Mouse (Mus musculus) CH12.LX (cell line): ENCODE results near the gene Grip1. TPM values are rescaled to one million over a fixed set of nuclear protein-coding genes. Genes with fewer than 3 reads are reported as not detected.

Experiments used
- DNase-seq: peaks from one replicate; pipeline ENCODE4 v3.0.0-alpha.2; 2013; ENCODE audit errors: extremely low read depth
- H3K27ac ChIP-seq: 2 replicates; pipeline ENCODE4 v1.5.1; 2012; ENCODE audit warnings: low read depth, mild to moderate bottlenecking, control low read depth, moderate library complexity; ENCODE audit not compliant: insufficient read depth
- H3K27me3 ChIP-seq: replicated peaks from 2 replicates; pipeline ENCODE3; 2012; ENCODE audit warnings: inconsistent platforms
- H3K36me3 ChIP-seq, 2 experiments: replicated peaks in 1 of 2; 2 replicates each; pipeline versions ENCODE3 to v1.6.1; 2012; ENCODE audit warnings: inconsistent platforms in 1 of 2, low read length in 1 of 2, mild to moderate bottlenecking in 1 of 2, mixed read lengths in 1 of 2, moderate library complexity in 1 of 2; ENCODE audit not compliant: control insufficient read depth in 1 of 2, insufficient read depth in 1 of 2
- H3K4me1 ChIP-seq, 2 experiments: 2 replicates each; pipeline ENCODE4 v1.6.1; 2012; ENCODE audit warnings: inconsistent platforms in 1 of 2, moderate library complexity in 1 of 2; ENCODE audit not compliant: insufficient read depth in 2 of 2, control insufficient read depth in 1 of 2
- H3K4me2 ChIP-seq: 2 replicates; pipeline ENCODE4 v1.6.1; 2012; ENCODE audit warnings: low read depth, mild to moderate bottlenecking, control low read depth; ENCODE audit not compliant: poor library complexity, insufficient read depth, severe bottlenecking
- H3K4me3 ChIP-seq, 3 experiments: fragments of 150-350 bp in 1 of 3; sonication (generic) in 1 of 3; replicated peaks in 1 of 3; 2 replicates each; pipeline versions ENCODE3 to v1.5.1; 2011 to 2012; ENCODE audit warnings: low read depth in 2 of 3, low read length in 2 of 3, mild to moderate bottlenecking in 2 of 3, moderate library complexity in 2 of 3, control low read depth in 1 of 3, improper control_type of control experiment in 1 of 3, inconsistent platforms in 1 of 3, mixed read lengths in 1 of 3; ENCODE audit not compliant: poor library complexity in 1 of 3
- H3K79me2 ChIP-seq: replicated peaks from 2 replicates; pipeline ENCODE4 v1.6.1; 2012; ENCODE audit warnings: mild to moderate bottlenecking, moderate library complexity; ENCODE audit not compliant: control insufficient read depth, poor library complexity, insufficient read depth, severe bottlenecking; ENCODE audit errors: extremely low read depth
- H3K9ac ChIP-seq: 2 replicates; pipeline ENCODE4 v1.6.1; 2012; ENCODE audit warnings: low read depth, mild to moderate bottlenecking, control low read depth, moderate library complexity; ENCODE audit not compliant: insufficient read depth
- H3K9me3 ChIP-seq: replicated peaks from 2 replicates; pipeline ENCODE3; 2012; ENCODE audit warnings: low read length, inconsistent platforms, mixed read lengths
- BHLHE40 ChIP-seq: IDR thresholded peaks from 2 replicates; pipeline ENCODE4 v1.6.1; 2011; ENCODE audit warnings: mild to moderate bottlenecking, low read depth, low read length, improper control_type of control experiment
- CTCF ChIP-seq, 2 experiments: IDR thresholded peaks in 1 of 2; conservative IDR thresholded peaks in 1 of 2; 2 replicates each; pipeline ENCODE4 v1.5.1; 2011 to 2012; ENCODE audit warnings: low read depth in 2 of 2, low read length in 2 of 2, improper control_type of control experiment in 1 of 2, inconsistent platforms in 1 of 2, mild to moderate bottlenecking in 1 of 2, moderate library complexity in 1 of 2
- E2F4 ChIP-seq: IDR thresholded peaks from 2 replicates; pipeline ENCODE4 v1.6.1; 2011; ENCODE audit warnings: low read depth, low read length, improper control_type of control experiment; ENCODE audit not compliant: insufficient replicate concordance
- EP300 ChIP-seq: IDR thresholded peaks from 2 replicates; pipeline ENCODE4 v1.6.1; 2011; ENCODE audit warnings: low read length, improper control_type of control experiment
- GABPA ChIP-seq: IDR thresholded peaks from 2 replicates; pipeline ENCODE4 v1.6.1; 2012; ENCODE audit warnings: low read depth, low read length, improper control_type of control experiment, inconsistent platforms; ENCODE audit not compliant: insufficient replicate concordance
- HCFC1 ChIP-seq: IDR thresholded peaks from 2 replicates; pipeline ENCODE4 v1.6.1; 2012; ENCODE audit warnings: low read depth, mild to moderate bottlenecking, inconsistent platforms, low read length, improper control_type of control experiment
- IRF4 ChIP-seq: IDR thresholded peaks from 2 replicates; pipeline ENCODE4 v1.6.1; 2014; ENCODE audit warnings: low read depth, mild to moderate bottlenecking, inconsistent platforms, low read length, improper control_type of control experiment
- JUN ChIP-seq: IDR thresholded peaks from 2 replicates; pipeline ENCODE4 v1.6.1; 2011; ENCODE audit warnings: low read depth, mild to moderate bottlenecking, low read length, improper control_type of control experiment, moderate library complexity; ENCODE audit not compliant: insufficient read depth
- KAT2A ChIP-seq: IDR thresholded peaks from 2 replicates; pipeline ENCODE4 v1.6.1; 2012; ENCODE audit warnings: low read length, improper control_type of control experiment, inconsistent platforms; ENCODE audit not compliant: insufficient replicate concordance
- MAFK ChIP-seq: IDR thresholded peaks from 2 replicates; pipeline ENCODE4 v1.6.1; 2011; ENCODE audit warnings: low read length, improper control_type of control experiment; ENCODE audit not compliant: insufficient replicate concordance
- MAZ ChIP-seq: IDR thresholded peaks from 2 replicates; pipeline ENCODE4 v1.6.1; 2012; ENCODE audit warnings: low read depth, mild to moderate bottlenecking, inconsistent platforms, low read length, improper control_type of control experiment, moderate library complexity
- NELFE ChIP-seq: IDR thresholded peaks from 2 replicates; pipeline ENCODE4 v1.6.1; 2011; ENCODE audit warnings: low read depth, low read length, improper control_type of control experiment
- NRF1 ChIP-seq: IDR thresholded peaks from 2 replicates; pipeline ENCODE4 v1.6.1; 2014; ENCODE audit warnings: low read depth, mild to moderate bottlenecking, inconsistent platforms, low read length, improper control_type of control experiment, moderate library complexity
- PAX5 ChIP-seq: IDR thresholded peaks from 2 replicates; pipeline ENCODE4 v1.6.1; 2012; ENCODE audit warnings: low read length, inconsistent platforms, mixed read lengths
- POLR2AphosphoS2 ChIP-seq: IDR thresholded peaks from 2 replicates; pipeline ENCODE4 v1.6.1; 2011; ENCODE audit warnings: low read depth, low read length, improper control_type of control experiment
- SMC3 ChIP-seq: IDR thresholded peaks from 2 replicates; pipeline ENCODE4 v1.6.1; 2011; ENCODE audit warnings: low read depth, low read length, improper control_type of control experiment
- TCF12 ChIP-seq: IDR thresholded peaks from 2 replicates; pipeline ENCODE4 v1.6.1; 2014; ENCODE audit warnings: low read depth, mild to moderate bottlenecking, inconsistent platforms, low read length, improper control_type of control experiment
- UBTF ChIP-seq: IDR thresholded peaks from 2 replicates; pipeline ENCODE4 v1.6.1; 2012; ENCODE audit warnings: low read depth, mild to moderate bottlenecking, inconsistent platforms, low read length, improper control_type of control experiment, moderate library complexity
- ZC3H11A ChIP-seq: IDR thresholded peaks from 2 replicates; pipeline ENCODE4 v1.6.1; 2012; ENCODE audit warnings: low read depth, mild to moderate bottlenecking, inconsistent platforms, low read length, improper control_type of control experiment
- ZMIZ1 ChIP-seq: IDR thresholded peaks from 2 replicates; pipeline ENCODE4 v1.6.1; 2012; ENCODE audit warnings: low read depth, mild to moderate bottlenecking, inconsistent platforms, low read length, improper control_type of control experiment
- dilution Hi-C: fragments of 300-500 bp; cut with MboI; formaldehyde crosslinking; loops from 2 replicates; pipeline ENCODE4 v1.14.3; 2020; ENCODE audit warnings: low sequenced_read_pairs; ENCODE audit not compliant: extremely low pct_unique_long_range_greater_than_20kb, extremely low pct_ligation_motif_present
- in situ Hi-C: fragments of 300-500 bp; cut with MboI; formaldehyde crosslinking; loops from 3 replicates; pipeline ENCODE4 v1.14.3; 2019; ENCODE audit warnings: low sequenced_read_pairs, low pct_ligation_motif_present, low pct_unique_long_range_greater_than_20kb, mixed read lengths
- polyA plus RNA-seq: library from polyadenylated mRNA; unstranded; fragments of >175 nt; gene quantifications from 2 replicates; pipeline ENCODE4 v1.2.1, GENCODE M21; 2012; ENCODE audit warnings: low read depth; ENCODE audit not compliant: insufficient read length
- total RNA-seq, 2 experiments: library from RNA; depleted of rRNA; stranded (reverse); fragments of 300-350 nt in 1 of 2; fragments of >200 nt in 1 of 2; gene quantifications; 2 replicates each; pipeline ENCODE4 v1.2.3; 2012 to 2014

Gene Grip1
- total and polyA plus RNA-seq, 3 experiments, result 0.09 to 0.33 (median 0.13) TPM

DNA sequence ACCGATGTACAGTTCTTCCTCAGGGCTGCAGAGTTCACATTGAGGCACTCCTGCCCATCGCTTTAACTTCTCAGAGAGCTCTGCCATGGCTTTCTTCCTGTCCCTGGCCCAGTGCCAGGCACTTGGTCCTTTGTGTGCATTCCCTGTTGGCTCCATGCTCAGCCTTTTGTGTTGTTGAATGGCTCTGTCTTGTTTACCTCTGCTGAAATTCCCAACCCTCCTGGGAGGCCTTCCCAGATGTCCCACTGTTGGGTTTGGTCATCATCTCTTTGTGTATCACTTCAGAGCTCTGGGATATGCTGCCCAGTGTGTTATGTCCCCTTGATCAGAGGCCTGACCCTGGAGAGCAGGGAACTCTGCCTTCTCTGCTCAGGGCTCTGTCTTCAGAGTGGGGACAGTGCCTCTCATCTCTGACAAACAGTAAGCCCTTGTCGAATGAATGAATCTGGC, 230.8 kb downstream of the Grip1 start:
- Histone ChIP-seq H3K4me3 (no peak overlapping the region), H3K9me3 (no peaks in the 10 kb centered on the region), H3K36me3 (no peaks in the 10 kb centered on the region), H3K79me2 (no peaks in the 10 kb centered on the region), H3K27me3 (no peaks in the 10 kb centered on the region), H3K9ac (no peak overlapping the region), H3K4me1 (0 out of 4 replicates have a peak, but pooled peaks cover 0 to 5% of the 10 kb centered on the region in 2 experiments), H3K4me2 (no peak overlapping the region), H3K27ac (no peak overlapping the region)
- TF ChIP-seq EP300 (no peak), ZMIZ1 (no peak), TCF12 (no peak), ZC3H11A (no peak), PAX5 (no peak), NRF1 (no peak), UBTF (no peak), NELFE (no peak), BHLHE40 (no peak), MAFK (no peak), GABPA (no peak), SMC3 (no peak), IRF4 (no peak), E2F4 (no peak), POLR2AphosphoS2 (no peak), MAZ (no peak), HCFC1 (no peak), KAT2A (no peak), JUN (no peak)
- in situ Hi-C loops, result no loop called here
- DNase-seq, result no peak
- dilution Hi-C loops, result no loop called here

DNA sequence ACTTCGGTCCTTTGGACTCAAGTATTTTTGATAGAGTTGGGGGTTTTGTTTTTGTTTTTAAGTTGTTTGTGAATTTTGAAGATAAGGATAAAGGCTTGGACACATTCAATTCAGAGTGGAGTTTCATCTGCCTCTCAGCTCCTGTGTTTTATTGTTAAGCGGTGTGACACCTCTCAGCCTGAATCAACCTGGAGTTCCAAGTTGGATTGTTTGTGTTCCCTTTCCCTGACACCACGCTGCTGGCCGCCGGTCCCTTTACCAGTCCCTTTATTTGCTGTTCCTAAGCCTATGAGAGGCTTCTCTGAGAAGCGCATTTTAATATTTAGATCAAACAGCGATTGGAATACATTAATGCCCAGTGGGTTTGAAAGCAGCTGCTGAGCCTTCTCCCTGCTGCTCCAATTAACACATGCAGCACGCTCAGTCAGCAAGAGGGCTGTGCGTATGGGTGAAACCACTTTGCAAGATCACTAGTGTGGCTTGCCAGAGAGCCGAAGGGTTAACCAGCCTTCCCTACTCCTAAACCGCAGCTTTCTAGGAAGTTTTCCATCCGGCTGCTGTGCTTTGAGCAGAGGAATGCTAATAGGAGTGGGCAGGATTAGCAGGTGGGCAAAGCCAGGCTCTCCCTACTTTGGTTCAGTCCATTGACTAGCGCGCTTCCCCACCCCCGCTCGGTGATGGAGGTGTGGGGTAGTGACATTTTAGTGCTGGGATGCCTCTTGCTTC, 237.9 kb downstream of the Grip1 start:
- DNase-seq, result no peak
- in situ Hi-C loops (no loop called here), dilution Hi-C loops (no loop called here)
- Histone ChIP-seq H3K9ac (no peak overlapping the region), H3K4me3 (no peak overlapping the region), H3K36me3 (no peaks in the 10 kb centered on the region), H3K4me1 (no peaks in the 10 kb centered on the region), H3K9me3 (no peaks in the 10 kb centered on the region), H3K27me3 (no peaks in the 10 kb centered on the region), H3K27ac (no peak overlapping the region)
- TF ChIP-seq IRF4 (no peak), POLR2AphosphoS2 (no peak), CTCF (conservative IDR thresholded peaks at IDR 0.05 in 1 of 2, IDR thresholded peaks at IDR 0.05 in 1 of 2; ENCODE audit: low read depth in 2 of 2, low read length in 2 of 2) (no peak)
- TF ChIP-seq, all 38 proteins: peak for 0
- Histone ChIP-seq H3K79me2 (no peaks in the 10 kb centered on the region), H3K4me2 (no peak overlapping the region)
